Mouse (Mus musculus) neutrophil, adult 59 days (primary cell): Measurements from ENCODE around the gene Ppp1r8. TPM values are rescaled to one million over a fixed set of nuclear protein-coding genes. Genes with fewer than 3 reads are reported as not detected.

Source experiments
- total RNA-seq, 2 experiments: library from RNA; stranded (reverse); gene quantifications; 1 replicate in 1 of 2; 2 replicates in 1 of 2; pipeline ENCODE4 v1.2.4; 2023

Gene Ppp1r8
- total RNA-seq = 10 to 100 TPM; 21.7 to 24.6 TPM

DNA sequence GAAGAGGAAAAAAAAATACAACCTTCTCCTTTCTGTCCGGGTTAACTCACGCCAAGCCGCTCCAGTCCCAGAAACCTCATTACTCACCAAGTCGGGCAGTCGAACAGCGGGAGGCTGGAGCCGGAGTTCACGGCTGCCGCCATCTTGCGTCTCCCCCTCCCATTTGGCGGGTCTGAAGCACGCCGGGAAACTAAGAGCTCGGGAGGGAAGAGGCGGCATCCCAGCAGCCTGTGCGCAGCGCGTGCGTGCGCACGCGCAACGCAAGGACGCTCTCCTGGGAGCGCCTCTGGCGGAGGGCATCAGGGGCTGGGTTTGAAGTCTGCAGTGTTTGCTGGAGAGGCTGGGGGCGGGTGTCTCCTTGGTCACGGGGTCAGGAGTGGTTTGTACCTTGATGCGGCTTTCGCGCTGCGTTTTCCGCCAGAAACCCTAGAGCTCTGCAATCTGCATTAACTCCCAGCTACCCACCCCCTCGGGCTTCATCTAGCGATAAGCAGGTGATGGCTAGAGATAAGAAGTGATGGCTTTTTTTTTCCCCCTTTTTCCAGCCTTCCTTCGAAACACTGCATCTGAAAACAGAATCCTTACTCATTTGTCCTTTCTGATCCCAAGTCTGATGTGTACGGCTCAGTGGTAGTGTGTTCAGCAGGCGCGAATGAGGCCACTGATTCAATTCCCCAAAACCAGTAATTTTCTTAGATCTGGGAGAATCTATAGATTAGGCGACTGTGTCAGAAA lies at the start of gene Ppp1r8:
Ppp1r8 (minus strand) TSS at position 200 of the 735 bp plus-strand sequence.

GRCm38 (mm10) chr4:132884064-132884843 lies 41.3 kb upstream of the Ppp1r8 start, which contains the start of gene Stx12:
Gene Stx12 (minus strand): TSS chr4:132884509.

DNA sequence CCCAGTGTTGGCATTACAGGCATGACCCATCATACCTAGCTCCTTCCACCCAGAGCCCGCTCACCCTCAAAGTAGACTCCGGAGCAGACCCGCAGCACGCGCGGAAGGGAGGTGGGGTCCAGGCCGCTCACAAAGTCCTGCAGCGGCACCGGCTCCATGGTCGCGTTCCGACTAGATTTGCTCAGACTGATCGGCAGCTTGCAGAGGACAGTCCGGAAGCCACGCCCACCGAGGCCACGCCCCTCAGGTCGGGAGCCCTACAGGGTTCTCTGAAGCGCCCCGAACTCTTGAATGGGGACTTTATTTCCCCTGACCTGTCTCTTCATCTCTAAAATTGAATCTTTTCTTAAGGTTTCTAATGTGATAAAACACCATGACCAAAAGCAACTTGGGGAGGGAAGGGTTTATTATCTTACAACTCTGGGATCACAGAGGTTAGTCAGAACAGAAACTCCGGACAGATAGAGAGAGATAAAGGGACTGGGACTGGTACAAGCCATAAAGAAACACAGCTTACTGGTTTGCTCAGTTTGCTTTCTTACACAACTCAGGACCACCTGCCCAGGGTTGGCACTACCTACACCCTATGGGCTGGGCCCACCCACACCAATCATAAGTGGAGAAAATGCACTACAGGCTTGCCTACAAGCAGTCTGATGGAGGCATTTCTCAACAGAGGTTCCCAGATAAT lies 46.6 kb downstream of the Ppp1r8 start, which contains the start of gene Themis2:
Themis2 (minus strand) TSS at position 192 of the 691 bp plus-strand sequence.

Other genes with a start within 250 kb of the Ppp1r8 start
- gene Eya3, start 204.2 kb downstream of the Ppp1r8 start, total RNA-seq = 10 to 100 TPM; 32.2 to 36.1 TPM
- gene Xkr8, start 110.6 kb downstream of the Ppp1r8 start, total RNA-seq = 1 to 10 TPM; 3.1 to 4.8 TPM
- 1 to 10 TPM; 1.7 to 2.5 TPM for gene Smpdl3b, start 85.9 kb downstream of the Ppp1r8 start, total RNA-seq
- gene Rpa2, start 74.8 kb downstream of the Ppp1r8 start, total RNA-seq = 10 to 100 TPM; 33.9 to 38.0 TPM
- gene Themis2, start 46.8 kb downstream of the Ppp1r8 start, total RNA-seq = 100 to 1,000 TPM; 175 to 186 TPM
- gene Stx12, start 41.3 kb upstream of the Ppp1r8 start, total RNA-seq = 10 to 100 TPM; 17.9 to 20.8 TPM
- gene Fam76a, start 79.4 kb upstream of the Ppp1r8 start, total RNA-seq = 10 to 100 TPM; 24.7 to 25.6 TPM
- gene Fgr, start 130.9 kb upstream of the Ppp1r8 start, total RNA-seq = 100 to 1,000 TPM; 281 to 295 TPM
- 1 to 10 TPM; 6.8 to 8.5 TPM for gene Ahdc1, start 168.1 kb upstream of the Ppp1r8 start, total RNA-seq